Mouse (Mus musculus): Measurements from ENCODE around the gene Grin2a. TPM values are rescaled to one million over a fixed set of nuclear protein-coding genes. Genes with fewer than 3 reads are reported as not detected.
"Not testable (repeated sequence)": the region's sequence is repeated elsewhere in the genome, so short reads cannot be mapped to it uniquely, and the experiment has no call there.

Gene Grin2a
- polyA plus RNA-seq, 1 experiment from 2014 or later, result 3.6 TPM

- Histone ChIP-seq H3K9ac (replicated peaks; ENCODE audit: low read depth, low read length) (no peak overlapping the region), H3K4me3 (replicated peaks; ENCODE audit: low read length) (no peak overlapping the region), H3K4me1 (replicated peaks; ENCODE audit: control insufficient read depth, insufficient read depth, low read length) (no peaks in the 10 kb centered on the region), H3K36me3 (ENCODE audit: control insufficient read depth, insufficient read depth) (no peaks in the 10 kb centered on the region), H3K9me3 (ENCODE audit: control insufficient read depth, low read length) (no peaks in the 10 kb centered on the region), H3K4me2 (ENCODE audit: low read length) (no peak overlapping the region), H3K27ac (ENCODE audit: low read length) (no peak overlapping the region), H3K27me3 (replicated peaks; ENCODE audit: control insufficient read depth, insufficient read depth, low read length) (no peaks in the 10 kb centered on the region)
- ATAC-seq, result no peak
- 94% methylated on average over 2 of the region's 2 CpGs for whole genome bisulfite sequencing
Observed at GRCm38 (mm10) chr16:9617215-9617614, 378.1 kb downstream of the Grin2a start.

- no peak for ATAC-seq
- Histone ChIP-seq H3K27ac (ENCODE audit: low read length) (no peak overlapping the region), H3K4me3 (replicated peaks; ENCODE audit: low read length) (no peak overlapping the region), H3K4me2 (ENCODE audit: low read length) (no peak overlapping the region), H3K9ac (replicated peaks; ENCODE audit: low read depth, low read length) (no peak overlapping the region), H3K9me3 (ENCODE audit: control insufficient read depth, low read length) (no peaks in the 10 kb centered on the region), H3K27me3 (replicated peaks; ENCODE audit: control insufficient read depth, insufficient read depth, low read length) (no peaks in the 10 kb centered on the region), H3K4me1 (replicated peaks; ENCODE audit: control insufficient read depth, insufficient read depth, low read length) (no peaks in the 10 kb centered on the region), H3K36me3 (ENCODE audit: control insufficient read depth, insufficient read depth) (no peaks in the 10 kb centered on the region)
- 77% methylated on average over 4 of the region's 4 CpGs for WGBS
Observed at GRCm38 (mm10) chr16:9616807-9617206, 378.6 kb downstream of the Grin2a start.

GRCm38 (mm10) chr16:9612596-9612995 lies 382.8 kb downstream of the Grin2a start:
- not testable (repeated sequence) for H3K27ac ChIP-seq (ENCODE audit: low read length); H3K4me2 ChIP-seq (ENCODE audit: low read length); H3K4me3 ChIP-seq (replicated peaks; ENCODE audit: low read length); H3K36me3 ChIP-seq (ENCODE audit: control insufficient read depth, insufficient read depth); ATAC-seq; H3K9me3 ChIP-seq (ENCODE audit: control insufficient read depth, low read length); H3K9ac ChIP-seq (replicated peaks; ENCODE audit: low read depth, low read length); H3K4me1 ChIP-seq (replicated peaks; ENCODE audit: control insufficient read depth, insufficient read depth, low read length); H3K27me3 ChIP-seq (replicated peaks; ENCODE audit: control insufficient read depth, insufficient read depth, low read length)
- 93% methylated on average over 5 of the region's 6 CpGs for WGBS

- WGBS, result 83% methylated on average over 2 of the region's 2 CpGs
- no peak overlapping the region for H3K4me3 ChIP-seq (replicated peaks; ENCODE audit: low read length)
- no peaks in the 10 kb centered on the region for H3K36me3 ChIP-seq (ENCODE audit: control insufficient read depth, insufficient read depth)
- H3K4me2 ChIP-seq (ENCODE audit: low read length), result no peak overlapping the region
- peaks cover 3% of the 10 kb centered on the region; the same call in 1 of the 2 replicates for H3K4me1 ChIP-seq (replicated peaks; ENCODE audit: control insufficient read depth, insufficient read depth, low read length)
- no peaks in the 10 kb centered on the region for H3K27me3 ChIP-seq (replicated peaks; ENCODE audit: control insufficient read depth, insufficient read depth, low read length)
- ATAC-seq, result no peak
- H3K27ac ChIP-seq (ENCODE audit: low read length), result no peak overlapping the region
- H3K9ac ChIP-seq (replicated peaks; ENCODE audit: low read depth, low read length), result no peak overlapping the region
- no peaks in the 10 kb centered on the region for H3K9me3 ChIP-seq (ENCODE audit: control insufficient read depth, low read length)
Observed at GRCm38 (mm10) chr16:9607432-9607831, 387.9 kb downstream of the Grin2a start.

GRCm38 (mm10) chr16:9603983-9604382 lies 391.4 kb downstream of the Grin2a start:
- peaks cover 3% of the 10 kb centered on the region; the same call in 1 of the 2 replicates for H3K4me1 ChIP-seq (replicated peaks; ENCODE audit: control insufficient read depth, insufficient read depth, low read length)
- 80% methylated on average over 5 of the region's 5 CpGs for WGBS
- H3K36me3 ChIP-seq (ENCODE audit: control insufficient read depth, insufficient read depth), result no peaks in the 10 kb centered on the region
- no peaks in the 10 kb centered on the region for H3K9me3 ChIP-seq (ENCODE audit: control insufficient read depth, low read length)
- no peak overlapping the region for H3K4me3 ChIP-seq (replicated peaks; ENCODE audit: low read length)
- H3K4me2 ChIP-seq (ENCODE audit: low read length), result no peak overlapping the region
- no peaks in the 10 kb centered on the region for H3K27me3 ChIP-seq (replicated peaks; ENCODE audit: control insufficient read depth, insufficient read depth, low read length)
- no peak overlapping the region for H3K9ac ChIP-seq (replicated peaks; ENCODE audit: low read depth, low read length)
- no peak overlapping the region for H3K27ac ChIP-seq (ENCODE audit: low read length)
- no peak for ATAC-seq

GRCm38 (mm10) chr16:9602579-9602978 lies 392.8 kb downstream of the Grin2a start:
- Histone ChIP-seq H3K9ac (replicated peaks; ENCODE audit: low read depth, low read length) (no peak overlapping the region), H3K27ac (ENCODE audit: low read length) (no peak overlapping the region), H3K36me3 (ENCODE audit: control insufficient read depth, insufficient read depth) (no peaks in the 10 kb centered on the region), H3K4me2 (ENCODE audit: low read length) (no peak overlapping the region), H3K27me3 (replicated peaks; ENCODE audit: control insufficient read depth, insufficient read depth, low read length) (no peaks in the 10 kb centered on the region), H3K9me3 (ENCODE audit: control insufficient read depth, low read length) (no peaks in the 10 kb centered on the region), H3K4me1 (replicated peaks; ENCODE audit: control insufficient read depth, insufficient read depth, low read length) (no peaks in the 10 kb centered on the region), H3K4me3 (replicated peaks; ENCODE audit: low read length) (no peak overlapping the region)
- 92% methylated on average over 2 of the region's 2 CpGs for WGBS
- ATAC-seq, result no peak

- WGBS, result 82% methylated on average over 2 of the region's 2 CpGs
- Histone ChIP-seq H3K9ac (replicated peaks; ENCODE audit: low read depth, low read length) (no peak overlapping the region), H3K9me3 (ENCODE audit: control insufficient read depth, low read length) (no peaks in the 10 kb centered on the region), H3K27me3 (replicated peaks; ENCODE audit: control insufficient read depth, insufficient read depth, low read length) (no peaks in the 10 kb centered on the region), H3K4me1 (replicated peaks; ENCODE audit: control insufficient read depth, insufficient read depth, low read length) (no peaks in the 10 kb centered on the region), H3K4me3 (replicated peaks; ENCODE audit: low read length) (no peak overlapping the region), H3K36me3 (ENCODE audit: control insufficient read depth, insufficient read depth) (no peaks in the 10 kb centered on the region), H3K27ac (ENCODE audit: low read length) (no peak overlapping the region), H3K4me2 (ENCODE audit: low read length) (no peak overlapping the region)
- no peak for ATAC-seq
Observed at GRCm38 (mm10) chr16:9589176-9589575, 406.2 kb downstream of the Grin2a start.

- WGBS, result 80% methylated on average over 3 of the region's 3 CpGs
- no peaks in the 10 kb centered on the region for H3K27me3 ChIP-seq (replicated peaks; ENCODE audit: control insufficient read depth, insufficient read depth, low read length)
Observed at GRCm38 (mm10) chr16:9588431-9588830, 406.9 kb downstream of the Grin2a start.

GRCm38 (mm10) chr16:9583981-9584380 lies 411.4 kb downstream of the Grin2a start:
- ATAC-seq, result no peak
- 43% methylated on average over 2 of the region's 2 CpGs for WGBS
- H3K4me1 ChIP-seq (replicated peaks; ENCODE audit: control insufficient read depth, insufficient read depth, low read length), result no peaks in the 10 kb centered on the region

More at GRCm38 (mm10) chr16:9588431-9588830, 406.9 kb downstream of the Grin2a start:
- Histone ChIP-seq H3K4me3 (replicated peaks; ENCODE audit: low read length) (no peak overlapping the region), H3K27ac (ENCODE audit: low read length) (no peak overlapping the region), H3K4me1 (replicated peaks; ENCODE audit: control insufficient read depth, insufficient read depth, low read length) (no peaks in the 10 kb centered on the region), H3K4me2 (ENCODE audit: low read length) (no peak overlapping the region), H3K9ac (replicated peaks; ENCODE audit: low read depth, low read length) (no peak overlapping the region), H3K36me3 (ENCODE audit: control insufficient read depth, insufficient read depth) (no peaks in the 10 kb centered on the region), H3K9me3 (ENCODE audit: control insufficient read depth, low read length) (no peaks in the 10 kb centered on the region)
- ATAC-seq, result no peak

GRCm38 (mm10) chr16:9571793-9572192 lies 423.6 kb downstream of the Grin2a start:
- WGBS, result 46% methylated on average over 1 of the region's 1 CpGs
- Histone ChIP-seq H3K36me3 (ENCODE audit: control insufficient read depth, insufficient read depth) (no peaks in the 10 kb centered on the region), H3K27me3 (replicated peaks; ENCODE audit: control insufficient read depth, insufficient read depth, low read length) (no peaks in the 10 kb centered on the region), H3K9ac (replicated peaks; ENCODE audit: low read depth, low read length) (no peak overlapping the region), H3K9me3 (ENCODE audit: control insufficient read depth, low read length) (no peaks in the 10 kb centered on the region), H3K4me2 (ENCODE audit: low read length) (no peak overlapping the region), H3K4me3 (replicated peaks; ENCODE audit: low read length) (no peak overlapping the region), H3K27ac (ENCODE audit: low read length) (no peak overlapping the region), H3K4me1 (replicated peaks; ENCODE audit: control insufficient read depth, insufficient read depth, low read length) (no peaks in the 10 kb centered on the region)
- no peak for ATAC-seq

More at GRCm38 (mm10) chr16:9583981-9584380, 411.4 kb downstream of the Grin2a start:
- Histone ChIP-seq H3K27ac (ENCODE audit: low read length) (no peak overlapping the region), H3K9me3 (ENCODE audit: control insufficient read depth, low read length) (no peaks in the 10 kb centered on the region), H3K36me3 (ENCODE audit: control insufficient read depth, insufficient read depth) (no peaks in the 10 kb centered on the region), H3K9ac (replicated peaks; ENCODE audit: low read depth, low read length) (no peak overlapping the region), H3K4me3 (replicated peaks; ENCODE audit: low read length) (no peak overlapping the region), H3K27me3 (replicated peaks; ENCODE audit: control insufficient read depth, insufficient read depth, low read length) (no peaks in the 10 kb centered on the region), H3K4me2 (ENCODE audit: low read length) (no peak overlapping the region)

Data from forebrain, embryonic 16.5 days (tissue).